Mouse (Mus musculus) MEL (cell line): ENCODE data around the gene Dennd1a. TPM values are rescaled to one million over a fixed set of nuclear protein-coding genes. Genes with fewer than 3 reads are reported as not detected.

Experiments used
- DNase-seq: peaks from one replicate; pipeline ENCODE4 v3.0.0; 2011; ENCODE audit warnings: low read depth, low spot score
- H3K27ac ChIP-seq: 2 replicates; pipeline ENCODE4 v1.5.1; 2012; ENCODE audit warnings: low read depth, mild to moderate bottlenecking, control low read depth, low read length, moderate library complexity; ENCODE audit not compliant: control insufficient read depth
- H3K27me3 ChIP-seq, 2 experiments: fragments of 150-350 bp in 1 of 2; sonication (generic) in 1 of 2; 2 replicates each; pipeline ENCODE4 v1.6.1; 2012; ENCODE audit warnings: low read length in 2 of 2, mild to moderate bottlenecking in 2 of 2, improper control_type of control experiment in 1 of 2, moderate library complexity in 1 of 2; ENCODE audit not compliant: insufficient read depth in 2 of 2, control insufficient read depth in 1 of 2
- H3K36me3 ChIP-seq, 2 experiments: 2 replicates each; pipeline ENCODE4 v1.6.1; 2012 to 2014; ENCODE audit warnings: low read length in 2 of 2, improper control_type of control experiment in 1 of 2, inconsistent platforms in 1 of 2, mild to moderate bottlenecking in 1 of 2; ENCODE audit not compliant: insufficient read depth in 2 of 2, control insufficient read depth in 1 of 2
- H3K4me1 ChIP-seq, 2 experiments: fragments of 150-350 bp in 1 of 2; sonication (generic) in 1 of 2; 2 replicates each; pipeline ENCODE4 v1.6.1; 2012; ENCODE audit warnings: low read length in 2 of 2, improper control_type of control experiment in 1 of 2, mild to moderate bottlenecking in 1 of 2; ENCODE audit not compliant: insufficient read depth in 2 of 2, control insufficient read depth in 1 of 2
- H3K4me3 ChIP-seq, 2 experiments: fragments of 150-350 bp in 1 of 2; sonication (generic) in 1 of 2; 2 replicates each; pipeline ENCODE4 v1.5.1; 2012; ENCODE audit warnings: low read depth in 2 of 2, low read length in 2 of 2, mild to moderate bottlenecking in 2 of 2, moderate library complexity in 2 of 2, control low read depth in 1 of 2, improper control_type of control experiment in 1 of 2; ENCODE audit not compliant: control insufficient read depth in 1 of 2, insufficient read depth in 1 of 2
- H3K79me2 ChIP-seq: 2 replicates; pipeline ENCODE4 v1.6.1; 2012; ENCODE audit warnings: mild to moderate bottlenecking, low read length, moderate library complexity; ENCODE audit not compliant: control insufficient read depth, poor library complexity, insufficient read depth
- H3K9ac ChIP-seq: 2 replicates; pipeline ENCODE4 v1.6.1; 2012; ENCODE audit warnings: low read depth, mild to moderate bottlenecking, control low read depth, low read length, moderate library complexity; ENCODE audit not compliant: control insufficient read depth, poor library complexity, severe bottlenecking
- H3K9me3 ChIP-seq: fragments of 150-350 bp; sonication (generic); replicated peaks from 2 replicates; pipeline ENCODE4 v1.6.1; 2012; ENCODE audit warnings: mild to moderate bottlenecking, low read length, improper control_type of control experiment, moderate library complexity; ENCODE audit not compliant: insufficient read depth
- CHD1 ChIP-seq: IDR thresholded peaks from 2 replicates; pipeline ENCODE4 v1.6.1; 2012; ENCODE audit warnings: low read depth, mild to moderate bottlenecking, inconsistent platforms, low read length, improper control_type of control experiment
- CHD2 ChIP-seq: IDR thresholded peaks from 2 replicates; pipeline ENCODE4 v1.6.1; 2011; ENCODE audit warnings: low read length, improper control_type of control experiment
- CTCF ChIP-seq, 3 experiments: IDR thresholded peaks in 2 of 3; conservative IDR thresholded peaks in 1 of 3; 2 replicates each; pipeline ENCODE4 v1.5.1; 2011 to 2012; ENCODE audit warnings: low read length in 3 of 3, low read depth in 2 of 3, mild to moderate bottlenecking in 2 of 3, improper control_type of control experiment in 1 of 3, inconsistent platforms in 1 of 3, mixed read lengths in 1 of 3, moderate library complexity in 1 of 3; ENCODE audit not compliant: control insufficient read depth in 1 of 3, insufficient read depth in 1 of 3, poor library complexity in 1 of 3, severe bottlenecking in 1 of 3
- E2F4 ChIP-seq: IDR thresholded peaks from 2 replicates; pipeline ENCODE4 v1.6.1; 2011; ENCODE audit warnings: low read depth, low read length, improper control_type of control experiment, borderline replicate concordance
- ELF1 ChIP-seq: IDR thresholded peaks from 2 replicates; pipeline ENCODE4 v1.6.1; 2014; ENCODE audit warnings: low read depth, mild to moderate bottlenecking, inconsistent platforms, low read length, improper control_type of control experiment, moderate library complexity
- EP300 ChIP-seq, 2 experiments: IDR thresholded peaks; 2 replicates each; pipeline ENCODE4 v1.6.1; 2011; ENCODE audit warnings: improper control_type of control experiment in 2 of 2, low read length in 2 of 2, low read depth in 1 of 2, mild to moderate bottlenecking in 1 of 2
- ETS1 ChIP-seq: IDR thresholded peaks from 2 replicates; pipeline ENCODE4 v1.6.1; 2012; ENCODE audit warnings: low read depth, mild to moderate bottlenecking, inconsistent platforms, low read length, improper control_type of control experiment, moderate library complexity
- GABPA ChIP-seq: IDR thresholded peaks from 2 replicates; pipeline ENCODE4 v1.6.1; 2012; ENCODE audit warnings: low read depth, mild to moderate bottlenecking, inconsistent platforms, low read length, improper control_type of control experiment, moderate library complexity
- HCFC1 ChIP-seq: IDR thresholded peaks from 2 replicates; pipeline ENCODE4 v1.6.1; 2012; ENCODE audit warnings: low read depth, mild to moderate bottlenecking, inconsistent platforms, low read length, improper control_type of control experiment, moderate library complexity
- MAFK ChIP-seq: IDR thresholded peaks from 2 replicates; pipeline ENCODE4 v1.6.1; 2011; ENCODE audit warnings: low read depth, mild to moderate bottlenecking, low read length, improper control_type of control experiment, borderline replicate concordance
- MAX ChIP-seq: IDR thresholded peaks from 2 replicates; pipeline ENCODE4 v1.6.1; 2011; ENCODE audit warnings: low read length, improper control_type of control experiment
- MAZ ChIP-seq: IDR thresholded peaks from 2 replicates; pipeline ENCODE4 v1.6.1; 2012; ENCODE audit warnings: low read depth, mild to moderate bottlenecking, inconsistent platforms, low read length, improper control_type of control experiment
- MYC ChIP-seq: IDR thresholded peaks from 2 replicates; pipeline ENCODE4 v1.6.1; 2011; ENCODE audit warnings: low read depth, mild to moderate bottlenecking, low read length, improper control_type of control experiment, moderate library complexity
- NELFE ChIP-seq: IDR thresholded peaks from 2 replicates; pipeline ENCODE4 v1.6.1; 2011; ENCODE audit warnings: low read depth, low read length, improper control_type of control experiment
- NRF1 ChIP-seq: IDR thresholded peaks from 2 replicates; pipeline ENCODE4 v1.6.1; 2014; ENCODE audit warnings: low read depth, mild to moderate bottlenecking, inconsistent platforms, low read length, improper control_type of control experiment, moderate library complexity; ENCODE audit not compliant: poor library complexity, insufficient read depth, severe bottlenecking
- POLR2A ChIP-seq, 2 experiments: IDR thresholded peaks; 2 replicates each; pipeline ENCODE4 v1.6.1; 2011 to 2012; ENCODE audit warnings: low read length in 2 of 2, mild to moderate bottlenecking in 2 of 2, control low read depth in 1 of 2, improper control_type of control experiment in 1 of 2, low read depth in 1 of 2, moderate library complexity in 1 of 2; ENCODE audit not compliant: control insufficient read depth in 1 of 2, insufficient read depth in 1 of 2, poor library complexity in 1 of 2
- POLR2AphosphoS5 ChIP-seq: IDR thresholded peaks from 2 replicates; pipeline ENCODE4 v1.6.1; 2012; ENCODE audit warnings: low read depth, borderline replicate concordance, mild to moderate bottlenecking, inconsistent platforms, low read length, moderate library complexity, mixed read lengths
- RAD21 ChIP-seq: IDR thresholded peaks from 2 replicates; pipeline ENCODE4 v1.6.1; 2011; ENCODE audit warnings: mild to moderate bottlenecking, low read depth, low read length, improper control_type of control experiment
- RCOR1 ChIP-seq: IDR thresholded peaks from 2 replicates; pipeline ENCODE4 v1.6.1; 2012; ENCODE audit warnings: low read depth, mild to moderate bottlenecking, inconsistent platforms, low read length, improper control_type of control experiment
- TAL1 ChIP-seq: IDR thresholded peaks from 2 replicates; pipeline ENCODE4 v1.6.1; 2012; ENCODE audit warnings: mild to moderate bottlenecking, inconsistent platforms, low read length, moderate library complexity, mixed read lengths
- TBP ChIP-seq: IDR thresholded peaks from 2 replicates; pipeline ENCODE4 v1.8.0; 2011; ENCODE audit warnings: low read depth, low read length, improper control_type of control experiment
- USF1 ChIP-seq: IDR thresholded peaks from 2 replicates; pipeline ENCODE4 v1.6.1; 2014; ENCODE audit warnings: low read depth, mild to moderate bottlenecking, inconsistent platforms, low read length, improper control_type of control experiment, moderate library complexity
- USF2 ChIP-seq, 2 experiments: IDR thresholded peaks; 2 replicates each; pipeline ENCODE4 v1.6.1; 2011 to 2012; ENCODE audit warnings: improper control_type of control experiment in 2 of 2, low read length in 2 of 2, borderline replicate concordance in 1 of 2, inconsistent platforms in 1 of 2, low read depth in 1 of 2, mild to moderate bottlenecking in 1 of 2; ENCODE audit not compliant: insufficient read depth in 1 of 2
- ZC3H11A ChIP-seq: IDR thresholded peaks from 2 replicates; pipeline ENCODE4 v1.6.1; 2012; ENCODE audit warnings: low read depth, mild to moderate bottlenecking, inconsistent platforms, low read length, improper control_type of control experiment
- ZKSCAN1 ChIP-seq: IDR thresholded peaks from 2 replicates; pipeline ENCODE4 v1.6.1; 2012; ENCODE audit warnings: low read depth, mild to moderate bottlenecking, inconsistent platforms, low read length, improper control_type of control experiment, moderate library complexity
- polyA plus RNA-seq, 2 experiments: library from polyadenylated mRNA; stranded (reverse) in 1 of 2; unstranded in 1 of 2; fragments of >175 nt in 1 of 2; fragments of >200 nt in 1 of 2; gene quantifications; 2 replicates each; pipeline versions ENCODE4 v1.2.1 to v1.2.4; 2012; ENCODE audit warnings: low replicate concordance in 2 of 2, low read depth in 1 of 2; ENCODE audit not compliant: insufficient read length in 2 of 2, insufficient read depth in 1 of 2, missing spikeins in 1 of 2
- total RNA-seq: library from RNA; depleted of rRNA; stranded (reverse); fragments of 300-350 nt; gene quantifications from 2 replicates; pipeline ENCODE4 v1.2.3, GENCODE M21; 2012

Gene Dennd1a
- total and polyA plus RNA-seq, 3 experiments, result 5.0 to 21.8 TPM; not detected in 1

- no peak overlapping the region for H3K9ac ChIP-seq
- H3K4me1 ChIP-seq, result no peaks in the 10 kb centered on the region
- TF ChIP-seq CTCF (IDR thresholded peaks at IDR 0.05 in 2 of 3, conservative IDR thresholded peaks at IDR 0.05 in 1 of 3; ENCODE audit: control insufficient read depth in 1 of 3, insufficient read depth in 1 of 3, low read depth in 2 of 3, low read length in 3 of 3, poor library complexity in 1 of 3, severe bottlenecking in 1 of 3) (no peak), ZKSCAN1 (no peak), POLR2A (IDR thresholded peaks at IDR 0.05; ENCODE audit: control insufficient read depth in 1 of 2, insufficient read depth in 1 of 2, low read depth in 1 of 2, low read length in 2 of 2, poor library complexity in 1 of 2) (no peak), MAFK (no peak), CHD1 (no peak), CHD2 (no peak)
- no peaks in the 10 kb centered on the region for H3K27me3 ChIP-seq
- no peak for DNase-seq
- H3K4me3 ChIP-seq, result no peak overlapping the region
- H3K27ac ChIP-seq, result no peak overlapping the region
- no peaks in the 10 kb centered on the region for H3K9me3 ChIP-seq
- H3K36me3 ChIP-seq, result no peaks in the 10 kb centered on the region
- no peaks in the 10 kb centered on the region for H3K79me2 ChIP-seq
These were observed 198.8 kb downstream of the Dennd1a start for GRCm38 (mm10) chr2:38088346-38088745.

GRCm38 (mm10) chr2:38085058-38085457, 202.1 kb downstream of the Dennd1a start:
- Histone ChIP-seq H3K9me3 (no peaks in the 10 kb centered on the region), H3K27me3 (no peaks in the 10 kb centered on the region)
- TF ChIP-seq ETS1 (no peak), ELF1 (no peak), USF1 (no peak), MAZ (no peak), ZC3H11A (no peak), POLR2AphosphoS5 (no peak), NELFE (no peak), TBP (no peak), CHD1 (no peak), NRF1 (no peak), MYC (no peak)

GRCm38 (mm10) chr2:38083251-38083650, 203.9 kb downstream of the Dennd1a start:
- no peaks in the 10 kb centered on the region for H3K79me2 ChIP-seq
- no peaks in the 10 kb centered on the region for H3K4me1 ChIP-seq
- DNase-seq, result no peak
- no peaks in the 10 kb centered on the region for H3K27me3 ChIP-seq
- H3K36me3 ChIP-seq, result no peaks in the 10 kb centered on the region
- H3K9ac ChIP-seq, result no peak overlapping the region
- H3K27ac ChIP-seq, result no peak overlapping the region
- no peak overlapping the region for H3K4me3 ChIP-seq
- no peaks in the 10 kb centered on the region for H3K9me3 ChIP-seq
- no peak for TF ChIP-seq RCOR1
- TF ChIP-seq MAFK, result no peak
- no peak for TF ChIP-seq CHD1
- no peak for TF ChIP-seq E2F4
- no peak for TF ChIP-seq HCFC1
- TF ChIP-seq RAD21, result no peak
- no peak for TF ChIP-seq ZC3H11A
- TF ChIP-seq ELF1, result no peak
- no peak for TF ChIP-seq MYC
- TF ChIP-seq GABPA, result no peak
- no peak for TF ChIP-seq POLR2AphosphoS5
- TF ChIP-seq TAL1, result no peak
- no peak for TF ChIP-seq USF1
- no peak for TF ChIP-seq MAX
- no peak for TF ChIP-seq POLR2A (IDR thresholded peaks at IDR 0.05; ENCODE audit: control insufficient read depth in 1 of 2, insufficient read depth in 1 of 2, low read depth in 1 of 2, low read length in 2 of 2, poor library complexity in 1 of 2)
- no peak for TF ChIP-seq EP300 (IDR thresholded peaks at IDR 0.05; ENCODE audit: low read depth in 1 of 2, low read length in 2 of 2)
- TF ChIP-seq USF2 (IDR thresholded peaks at IDR 0.05; ENCODE audit: borderline replicate concordance in 1 of 2, insufficient read depth in 1 of 2, low read depth in 1 of 2, low read length in 2 of 2), result no peak

More at GRCm38 (mm10) chr2:38085058-38085457, 202.1 kb downstream of the Dennd1a start:
- Histone ChIP-seq H3K4me3 (no peak overlapping the region), H3K4me1 (no peaks in the 10 kb centered on the region), H3K27ac (no peak overlapping the region), H3K36me3 (no peaks in the 10 kb centered on the region), H3K79me2 (no peaks in the 10 kb centered on the region), H3K9ac (no peak overlapping the region)
- DNase-seq, result no peak
